Mouse (Mus musculus): ENCODE measurements around the gene Kdr.

Gene Kdr

GRCm38 (mm10) chr5:75978374-75979100, at the start of gene Kdr:
Gene Kdr (minus strand): TSS chr5:75978458.
- DNase-seq (ENCODE audit: low spot score) = peak; percentile 93

GRCm38 (mm10) chr5:76026805-76027204, 48.5 kb upstream of the Kdr start:
- no peak for DNase-seq (ENCODE audit: low spot score)

GRCm38 (mm10) chr5:76025996-76026665, 47.9 kb upstream of the Kdr start:
- DNase-seq (ENCODE audit: low spot score) = peak; percentile 56

GRCm38 (mm10) chr5:76023011-76023773, 44.9 kb upstream of the Kdr start:
- no peak for DNase-seq (ENCODE audit: low spot score)

GRCm38 (mm10) chr5:76022436-76022835, 44.2 kb upstream of the Kdr start:
- DNase-seq (ENCODE audit: low spot score) = no peak

GRCm38 (mm10) chr5:76018321-76018720, 40.1 kb upstream of the Kdr start:
- no peak for DNase-seq (ENCODE audit: low spot score)

- DNase-seq (ENCODE audit: low spot score) = no peak
Observed at GRCm38 (mm10) chr5:76016086-76016485, 37.8 kb upstream of the Kdr start.

- DNase-seq (ENCODE audit: low spot score) = peak; percentile 19
Observed at GRCm38 (mm10) chr5:76013881-76014431, 35.7 kb upstream of the Kdr start.

- DNase-seq (ENCODE audit: low spot score) = no peak
Observed at GRCm38 (mm10) chr5:76006403-76006802, 28.1 kb upstream of the Kdr start.

- DNase-seq (ENCODE audit: low spot score) = no peak
Observed at GRCm38 (mm10) chr5:75990212-75990611, 12.0 kb upstream of the Kdr start.

GRCm38 (mm10) chr5:75987530-75987929, 9.3 kb upstream of the Kdr start:
- no peak for DNase-seq (ENCODE audit: low spot score)

- DNase-seq (ENCODE audit: low spot score) = no peak
Observed at GRCm38 (mm10) chr5:75980521-75981311, 2.5 kb upstream of the Kdr start.

- peak; percentile 36 for DNase-seq (ENCODE audit: low spot score)
Observed at GRCm38 (mm10) chr5:75979108-75979507, 850 bp upstream of the Kdr start.

- DNase-seq (ENCODE audit: low spot score) = peak; percentile 36
Observed at GRCm38 (mm10) chr5:75977441-75978373, 551 bp downstream of the Kdr start.

GRCm38 (mm10) chr5:75976696-75977095, 1.6 kb downstream of the Kdr start:
- DNase-seq (ENCODE audit: low spot score) = peak; percentile 12

GRCm38 (mm10) chr5:75975398-75975797, 2.9 kb downstream of the Kdr start:
- no peak for DNase-seq (ENCODE audit: low spot score)

GRCm38 (mm10) chr5:75974543-75975130, 3.6 kb downstream of the Kdr start:
- DNase-seq (ENCODE audit: low spot score) = peak; percentile 10

GRCm38 (mm10) chr5:75969887-75970286, 8.4 kb downstream of the Kdr start:
- DNase-seq (ENCODE audit: low spot score) = no peak

- DNase-seq (ENCODE audit: low spot score) = no peak
Observed at GRCm38 (mm10) chr5:75962558-75962957, 15.7 kb downstream of the Kdr start.

Measured in embryo, embryonic 10.5 days (tissue).